14 mouse cellular contexts compared by ENCODE assay signal in genomic region chr5:112244890-112245615, GRCm38 (mm10). TPM values are rescaled to one million over a fixed set of nuclear protein-coding genes. Genes with fewer than 3 reads are reported as not detected.
"Had no signal": no experiment of that assay in that cellular context is flagged by ENCODE, and none has a peak within 500 bp of the region (broad histone marks: within the 10 kb centered on the region; RNA-seq: fewer than 3 reads in every experiment).

No protein-coding gene starts in this region.

- H3K36me3 ChIP-seq: neural tube, embryonic 13.5 days had no signal

- H3K4me2 ChIP-seq: midbrain, embryonic 11.5 days; neural tube, embryonic 13.5 days had no signal

- DNase-seq: kidney, adult 18-20 months; kidney, postnatal 25 days; lung, adult 18-20 months; retina, postnatal 1 day; right cerebral cortex, postnatal 4 days; spleen, adult 18-20 months; thymus, adult 2 months; thymus, postnatal 25 days had no signal

- H3K27ac ChIP-seq: left cerebral cortex, adult 2 months; neural tube, embryonic 13.5 days had no signal

- H3K9ac ChIP-seq: neural tube, embryonic 13.5 days had no signal

- H3K27me3 ChIP-seq: neural tube, embryonic 13.5 days had no signal

- H3K9me3 ChIP-seq: neural tube, embryonic 13.5 days had no signal

- ATAC-seq: midbrain, embryonic 16.5 days had no signal

- H3K4me3 ChIP-seq: left cerebral cortex, adult 2 months; neural tube, embryonic 13.5 days had no signal

RNA-seq across cellular contexts. Expression of gene Crybb1, which starts 10.6 kb away (rescaled TPM):
- polyA plus RNA-seq: liver, adult 2 months; urinary bladder, adult 2 months had no signal
